Mouse (Mus musculus) neural tube, embryonic 13.5 days (tissue): Measurements from ENCODE around the gene Rad9a. TPM values are rescaled to one million over a fixed set of nuclear protein-coding genes. Genes with fewer than 3 reads are reported as not detected.

ENCODE experiments used
- ATAC-seq: fragments of 200-750 bp; cut with Nextera tagmentation; 2 replicates; pipeline ENCODE4 v1.8.0; 2017; ENCODE audit warnings: low read depth, mild to moderate bottlenecking, moderate TSS enrichment, moderate library complexity
- H3K27ac ChIP-seq: fragments of 300-500 bp; sonication (generic); replicated peaks from 2 replicates; pipeline ENCODE4 v1.5.1; 2015; ENCODE audit warnings: moderate library complexity, mild to moderate bottlenecking, inconsistent platforms
- H3K27me3 ChIP-seq: fragments of 300-500 bp; sonication (generic); 2 replicates; pipeline ENCODE4 v1.6.1; 2015; ENCODE audit warnings: mild to moderate bottlenecking, inconsistent platforms
- H3K36me3 ChIP-seq: fragments of 300-500 bp; sonication (generic); 2 replicates; pipeline ENCODE4 v1.6.1; 2015; ENCODE audit warnings: mild to moderate bottlenecking, inconsistent platforms
- H3K4me1 ChIP-seq: fragments of 300-500 bp; sonication (generic); replicated peaks from 2 replicates; pipeline ENCODE4 v1.6.1; 2015; ENCODE audit warnings: inconsistent platforms
- H3K4me2 ChIP-seq: fragments of 300-500 bp; sonication (generic); 2 replicates; pipeline ENCODE4 v1.6.1; 2015; ENCODE audit warnings: inconsistent platforms, mild to moderate bottlenecking, moderate library complexity
- H3K4me3 ChIP-seq: fragments of 300-500 bp; sonication (generic); 2 replicates; pipeline ENCODE4 v1.5.1; 2015; ENCODE audit warnings: mild to moderate bottlenecking, inconsistent platforms
- H3K9ac ChIP-seq: fragments of 300-500 bp; sonication (generic); 2 replicates; pipeline ENCODE4 v1.6.1; 2015; ENCODE audit warnings: moderate library complexity, mild to moderate bottlenecking, inconsistent platforms
- H3K9me3 ChIP-seq: fragments of 300-500 bp; sonication (generic); 2 replicates; pipeline ENCODE4 v1.6.1; 2016; ENCODE audit warnings: inconsistent platforms
- WGBS: fragments of 180-500 bp; shearing (Covaris S2); methylation state at CpG from one replicate; pipeline ENCODE4 v1.1.7; 2015; 5-methylcytosine and 5-hydroxymethylcytosine counted together
- polyA plus RNA-seq: library from polyadenylated mRNA; unstranded; fragments of >200 nt; fragmentation: Nextera tagmentation; extraction: Ambion mirVana; gene quantifications from 2 replicates; pipeline ENCODE4 v1.2.1, GENCODE M21; 2015

Gene Rad9a
- polyA plus RNA-seq, 1 experiment from 2014 or later = 23.5 TPM

DNA sequence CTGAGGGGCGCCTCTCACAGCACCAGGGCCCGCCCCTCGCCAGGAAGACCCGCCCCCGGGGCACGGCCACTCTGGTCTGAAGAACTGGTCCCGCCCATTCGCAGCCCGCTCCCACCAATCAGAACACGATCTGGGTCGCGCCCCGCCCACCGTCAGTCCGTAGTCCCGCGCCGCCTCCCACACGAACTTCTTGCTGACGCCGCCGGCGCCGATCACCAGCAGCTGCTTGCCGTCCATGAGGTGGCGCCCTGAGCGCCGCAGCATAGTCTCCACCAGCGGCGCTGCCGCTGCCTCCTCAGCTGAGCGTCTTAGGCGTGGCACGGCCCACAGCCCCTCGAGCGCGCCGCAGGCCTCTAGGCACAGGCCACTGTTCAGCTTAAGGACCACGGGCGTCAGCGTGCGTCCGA is 32.1 kb downstream of the Rad9a start:
- peak overlapping the region; percentile 86 for H3K4me2 ChIP-seq
- peaks cover 16% of the 10 kb centered on the region for H3K4me1 ChIP-seq
- H3K27ac ChIP-seq = peak overlapping the region; percentile 94
- under 1% methylated on average over 43 of the region's 43 CpGs for WGBS
- peak; percentile 94 for ATAC-seq
- no peaks in the 10 kb centered on the region for H3K27me3 ChIP-seq
- peak overlapping the region; percentile 44 for H3K4me3 ChIP-seq
- H3K9me3 ChIP-seq = no peaks in the 10 kb centered on the region
- no peaks in the 10 kb centered on the region for H3K36me3 ChIP-seq
- H3K9ac ChIP-seq = peak overlapping the region; percentile 90

- WGBS = 80% methylated on average over 9 of the region's 9 CpGs
- H3K9ac ChIP-seq = 0 out of 2 replicates have a peak overlapping the region, but pooled peaks have one; percentile 8
- 0 out of 2 replicates have a peak, but pooled peaks cover 2% of the 10 kb centered on the region for H3K36me3 ChIP-seq
- H3K4me3 ChIP-seq = no peak overlapping the region
- H3K9me3 ChIP-seq = no peaks in the 10 kb centered on the region
- H3K27me3 ChIP-seq = no peaks in the 10 kb centered on the region
- H3K4me1 ChIP-seq = peaks cover 35% of the 10 kb centered on the region
- no peak for ATAC-seq
- no peak overlapping the region for H3K27ac ChIP-seq
- no peak overlapping the region for H3K4me2 ChIP-seq
These were observed 34.6 kb downstream of the Rad9a start for GRCm38 (mm10) chr19:4166678-4167476.

- H3K9me3 ChIP-seq = no peaks in the 10 kb centered on the region
- H3K4me1 ChIP-seq = peaks cover 27% of the 10 kb centered on the region
- H3K27ac ChIP-seq = no peak overlapping the region
- 80% methylated on average over 2 of the region's 2 CpGs for WGBS
- no peak for ATAC-seq
- H3K36me3 ChIP-seq = peaks cover 20% of the 10 kb centered on the region
- no peaks in the 10 kb centered on the region for H3K27me3 ChIP-seq
- no peak overlapping the region for H3K4me2 ChIP-seq
- H3K9ac ChIP-seq = peak overlapping the region; percentile 36; the same call in 1 of the 2 replicates
- no peak overlapping the region for H3K4me3 ChIP-seq
These were observed 36.7 kb downstream of the Rad9a start for GRCm38 (mm10) chr19:4164721-4165120.

- no peak for ATAC-seq
- Histone ChIP-seq H3K4me2 (no peak overlapping the region), H3K4me3 (no peak overlapping the region), H3K27ac (peak overlapping the region; percentile 85), H3K4me1 (peaks cover 25% of the 10 kb centered on the region), H3K36me3 (peaks cover 27% of the 10 kb centered on the region), H3K9me3 (no peaks in the 10 kb centered on the region), H3K27me3 (no peaks in the 10 kb centered on the region), H3K9ac (no peak overlapping the region)
- 87% methylated on average over 3 of the region's 3 CpGs for WGBS
These were observed 37.4 kb downstream of the Rad9a start for GRCm38 (mm10) chr19:4164100-4164499.

DNA sequence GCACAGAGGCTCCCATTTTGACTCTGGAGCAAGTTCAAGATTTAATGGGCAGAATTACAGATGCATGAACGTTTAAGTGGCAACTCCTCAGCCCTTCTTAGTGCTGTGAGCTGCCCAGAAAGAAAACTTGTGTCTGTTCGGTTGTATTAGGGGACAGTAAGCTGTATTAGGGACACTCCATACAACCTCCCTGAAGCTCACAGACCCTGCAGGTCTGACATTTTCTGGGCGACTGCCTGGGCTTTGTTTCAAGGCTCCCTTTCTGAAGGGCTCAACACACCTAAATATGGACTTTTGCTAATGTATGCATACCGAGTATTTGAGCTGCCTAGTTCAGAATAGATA is 37.9 kb downstream of the Rad9a start:
- no peak; the same call in 1 of the 2 replicates for ATAC-seq
- H3K4me3 ChIP-seq = peak overlapping the region; percentile 71
- 42% methylated on average over 4 of the region's 4 CpGs for WGBS

DNA sequence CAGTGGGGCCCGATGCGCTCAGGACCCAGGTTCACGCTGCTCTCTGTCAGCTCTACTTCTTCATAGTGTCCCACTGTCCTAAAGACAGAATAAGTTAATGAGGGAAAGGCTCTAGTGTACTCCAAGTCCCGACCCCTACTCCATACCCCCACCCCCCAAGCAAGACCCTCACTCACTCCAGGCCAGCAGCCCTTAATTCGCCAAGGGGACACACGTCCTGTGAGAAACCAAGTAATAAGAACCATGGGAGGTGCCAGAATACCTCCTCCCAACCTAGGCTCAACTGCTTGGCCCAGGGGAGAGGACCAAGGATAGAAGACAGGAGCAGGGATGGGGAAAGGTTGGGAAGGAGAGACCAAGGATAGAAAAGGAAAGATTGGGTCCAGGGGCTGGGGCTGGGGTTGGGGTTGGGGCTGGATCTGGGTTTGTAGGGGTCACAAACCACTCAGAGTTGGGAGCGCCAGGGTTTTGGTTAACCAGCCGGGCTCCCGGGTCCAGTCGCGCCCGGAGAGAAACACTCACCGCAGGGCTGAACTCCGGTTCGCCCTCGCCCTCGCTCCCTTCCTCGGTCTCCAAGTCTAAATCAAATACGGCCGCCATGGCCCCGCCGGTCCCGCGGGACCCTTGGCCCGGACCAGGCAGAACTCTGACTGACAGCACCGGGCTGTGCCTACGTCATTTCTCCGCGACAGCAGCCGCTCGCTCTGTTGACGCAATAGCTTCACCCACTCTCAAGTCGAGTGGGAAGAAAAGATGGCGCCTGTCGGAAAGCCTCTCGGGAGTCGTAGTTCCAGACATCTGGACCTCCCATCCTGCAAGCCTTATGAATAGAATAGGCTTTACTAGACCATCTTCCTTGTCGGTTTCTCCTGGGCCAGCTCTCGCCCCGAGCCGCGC is 38.6 kb downstream of the Rad9a start, which contains the start of gene Rps6kb2:
Gene Rps6kb2, minus strand, starts transcription at position 709 of the 897 bp plus-strand sequence.
- peak; percentile 91 for ATAC-seq
- H3K4me1 ChIP-seq = peaks cover 21% of the 10 kb centered on the region
- no peaks in the 10 kb centered on the region for H3K27me3 ChIP-seq
- no peaks in the 10 kb centered on the region for H3K9me3 ChIP-seq
- peak within 1 kb of the TSS; percentile 71 for H3K4me3 ChIP-seq
- peak within 1 kb of the TSS; percentile 97 for H3K4me2 ChIP-seq
- WGBS = 7% methylated on average over 42 of the region's 42 CpGs
- H3K36me3 ChIP-seq = peaks cover 39% of the 10 kb centered on the region
- peak within 1 kb of the TSS; percentile 85 for H3K27ac ChIP-seq
- peak within 1 kb of the TSS; percentile 93 for H3K9ac ChIP-seq

More for the DNA sequence above, 37.9 kb downstream of the Rad9a start:
- H3K27me3 ChIP-seq = no peaks in the 10 kb centered on the region
- H3K9ac ChIP-seq = peak overlapping the region; percentile 93
- H3K27ac ChIP-seq = peak overlapping the region; percentile 85
- H3K9me3 ChIP-seq = no peaks in the 10 kb centered on the region
- H3K4me1 ChIP-seq = peaks cover 21% of the 10 kb centered on the region
- H3K36me3 ChIP-seq = peaks cover 32% of the 10 kb centered on the region
- peak overlapping the region; percentile 97 for H3K4me2 ChIP-seq

- H3K4me1 ChIP-seq = peaks cover 31% of the 10 kb centered on the region
- no peak overlapping the region for H3K27ac ChIP-seq
- ATAC-seq = no peak
- H3K4me2 ChIP-seq = no peak overlapping the region
- no peak overlapping the region for H3K4me3 ChIP-seq
- no peaks in the 10 kb centered on the region for H3K27me3 ChIP-seq
- H3K9ac ChIP-seq = no peak overlapping the region
- H3K36me3 ChIP-seq = peaks cover 65% of the 10 kb centered on the region
- 93% methylated on average over 8 of the region's 8 CpGs for WGBS
- no peaks in the 10 kb centered on the region for H3K9me3 ChIP-seq
These were observed 42.4 kb downstream of the Rad9a start for GRCm38 (mm10) chr19:4159049-4159448.

- H3K9ac ChIP-seq = no peak overlapping the region
- H3K27ac ChIP-seq = no peak overlapping the region
- no peak overlapping the region for H3K4me2 ChIP-seq
- H3K36me3 ChIP-seq = peaks cover 84% of the 10 kb centered on the region
- H3K4me1 ChIP-seq = peaks cover 14% of the 10 kb centered on the region
- WGBS = 90% methylated on average over 12 of the region's 12 CpGs
- no peak overlapping the region for H3K4me3 ChIP-seq
- H3K27me3 ChIP-seq = no peaks in the 10 kb centered on the region
- H3K9me3 ChIP-seq = no peaks in the 10 kb centered on the region
- no peak for ATAC-seq
These were observed 44.7 kb downstream of the Rad9a start for GRCm38 (mm10) chr19:4156771-4157170.

GRCm38 (mm10) chr19:4156073-4156579 is 45.3 kb downstream of the Rad9a start:
- Histone ChIP-seq H3K4me2 (no peak overlapping the region), H3K27me3 (no peaks in the 10 kb centered on the region), H3K36me3 (peaks cover 81% of the 10 kb centered on the region), H3K4me3 (no peak overlapping the region), H3K27ac (0 out of 2 replicates have a peak overlapping the region, but pooled peaks have one; percentile 38), H3K9ac (no peak overlapping the region), H3K4me1 (peaks cover 12% of the 10 kb centered on the region; the same call in 1 of the 2 replicates), H3K9me3 (no peaks in the 10 kb centered on the region)
- 67% methylated on average over 20 of the region's 20 CpGs for WGBS
- no peak for ATAC-seq

DNA sequence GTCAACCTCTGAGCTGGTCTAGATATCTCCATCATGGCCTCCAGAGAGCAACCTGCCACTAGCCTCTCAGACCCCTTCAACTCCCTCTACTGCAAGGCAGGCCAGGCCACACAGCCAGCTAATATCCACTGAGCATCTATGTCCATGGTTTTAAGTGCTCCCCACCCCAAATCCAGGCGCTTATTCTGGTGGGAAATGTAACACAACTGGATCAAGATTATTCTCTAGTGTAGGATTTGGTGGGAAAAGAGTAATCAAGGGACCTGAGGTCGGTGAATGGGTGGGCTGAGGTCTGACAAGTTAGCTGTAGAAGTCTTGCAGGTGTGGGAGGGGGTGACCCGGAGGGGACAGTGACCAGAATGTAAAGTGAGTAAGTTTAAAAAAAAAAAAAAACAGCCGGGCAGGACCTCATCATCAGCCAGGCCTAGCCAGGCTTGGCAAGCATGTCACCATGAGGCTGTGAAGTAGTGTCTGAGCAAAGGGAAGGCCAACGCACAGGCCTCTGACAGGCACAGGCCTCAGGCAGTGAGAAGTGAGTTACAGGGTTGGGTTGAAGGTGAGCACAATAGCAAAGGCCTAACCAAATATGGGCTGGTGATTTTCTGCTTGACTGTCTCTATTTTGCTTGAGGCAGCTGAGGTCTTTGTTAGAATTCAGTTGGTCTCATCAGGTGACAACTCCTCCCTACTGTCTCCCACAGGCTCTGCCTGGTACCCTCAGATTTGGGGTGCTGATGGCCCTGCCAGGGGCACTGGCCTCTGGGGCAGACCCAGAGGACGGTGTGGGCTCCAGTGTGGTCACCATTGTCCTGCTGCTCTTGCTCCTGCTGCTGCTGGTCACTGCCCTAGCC is 46.0 kb downstream of the Rad9a start:
- Histone ChIP-seq H3K4me1 (peaks cover 12% of the 10 kb centered on the region), H3K9ac (no peak overlapping the region), H3K27me3 (no peaks in the 10 kb centered on the region), H3K27ac (0 out of 2 replicates have a peak overlapping the region, but pooled peaks have one; percentile 38), H3K4me3 (no peak overlapping the region), H3K4me2 (no peak overlapping the region), H3K9me3 (no peaks in the 10 kb centered on the region), H3K36me3 (peaks cover 81% of the 10 kb centered on the region)
- ATAC-seq = no peak
- whole genome bisulfite sequencing = 71% methylated on average over 6 of the region's 6 CpGs
